Mouse (Mus musculus) hematopoietic stem cell, adult 5-6 weeks (primary cell): Measurements from ENCODE around the gene Ric8b. TPM values are rescaled to one million over a fixed set of nuclear protein-coding genes. Genes with fewer than 3 reads are reported as not detected.
A peak's percentile ranks its signal among the peaks of the same experiment; 100 is the strongest.

ENCODE experiments used
- ATAC-seq, 2 experiments: fragments of 125-278 bp in 1 of 2; replicated peaks in 1 of 2; 2 replicates each; pipeline ENCODE4 v1.8.0; 2016 to 2017; ENCODE audit warnings: inconsistent platforms in 2 of 2, mild to moderate bottlenecking in 2 of 2, moderate number of reproducible peaks in 2 of 2, low read depth in 1 of 2, moderate TSS enrichment in 1 of 2; ENCODE audit not compliant: low FRiP score in 2 of 2, poor library complexity in 2 of 2, severe bottlenecking in 2 of 2, insufficient read depth in 1 of 2, low TSS enrichment in 1 of 2
- total RNA-seq: library from RNA; stranded (forward); fragments of 172-1452, 232-1000 nt; gene quantifications from 2 replicates; pipeline ENCODE4 v1.2.3, GENCODE M21; 2017

Ric8b gene
- 24.6 and 27.2 TPM in 2 replicates for total RNA-seq

DNA sequence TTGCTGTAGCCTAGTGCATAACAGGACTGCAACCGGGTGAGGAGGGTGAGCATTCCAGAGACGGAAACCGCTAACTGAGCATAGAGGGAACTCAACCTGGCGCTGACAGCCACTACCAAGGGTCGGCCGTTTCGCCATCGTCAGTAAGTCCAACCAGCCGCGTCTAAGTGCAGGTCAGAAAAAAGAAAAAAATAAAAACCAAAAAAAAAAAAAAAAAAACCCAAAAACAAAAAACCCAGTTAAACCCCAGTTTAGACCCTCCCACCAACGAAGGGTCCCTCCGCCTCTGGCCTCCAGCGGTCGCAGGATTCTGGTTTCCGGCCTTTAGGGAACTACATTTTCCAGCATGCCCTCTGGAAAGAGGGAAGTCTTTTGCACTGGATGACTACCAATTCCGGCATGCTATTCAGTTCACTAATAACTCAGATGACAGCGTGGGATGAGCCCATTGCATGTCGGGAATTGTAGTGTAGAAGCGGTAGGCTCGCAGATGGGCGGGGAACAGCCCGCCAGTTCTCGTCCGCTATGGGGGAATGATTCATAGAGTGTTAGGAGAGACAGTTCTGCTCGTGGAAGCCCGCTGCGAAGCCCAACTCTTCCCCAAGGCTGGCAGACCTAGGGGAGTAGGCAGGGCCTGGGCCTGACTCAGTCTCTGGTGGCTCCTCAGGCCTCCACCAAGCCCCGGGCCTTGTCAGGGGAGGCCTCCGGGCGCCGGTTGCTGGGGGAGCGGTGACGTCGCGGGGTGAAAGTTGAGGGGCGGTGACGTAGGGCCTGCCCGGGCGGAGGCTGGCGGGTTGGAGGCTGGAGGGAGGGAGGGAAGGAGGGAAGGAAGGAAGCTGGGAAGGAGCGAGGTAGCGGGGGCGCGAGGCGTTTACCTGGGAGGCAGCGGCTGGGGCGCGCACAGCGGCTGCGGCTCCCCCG is at the start of gene Ric8b:
Gene Ric8b (plus strand): TSS at position 807 of the 921 bp plus-strand sequence.
- peak; percentile 95 to 97 for ATAC-seq

GRCm38 (mm10) chr10:84871285-84871684 is 46.1 kb upstream of the Ric8b start:
- no peak for ATAC-seq

GRCm38 (mm10) chr10:84871921-84872320 is 45.5 kb upstream of the Ric8b start:
- ATAC-seq = no peak

DNA sequence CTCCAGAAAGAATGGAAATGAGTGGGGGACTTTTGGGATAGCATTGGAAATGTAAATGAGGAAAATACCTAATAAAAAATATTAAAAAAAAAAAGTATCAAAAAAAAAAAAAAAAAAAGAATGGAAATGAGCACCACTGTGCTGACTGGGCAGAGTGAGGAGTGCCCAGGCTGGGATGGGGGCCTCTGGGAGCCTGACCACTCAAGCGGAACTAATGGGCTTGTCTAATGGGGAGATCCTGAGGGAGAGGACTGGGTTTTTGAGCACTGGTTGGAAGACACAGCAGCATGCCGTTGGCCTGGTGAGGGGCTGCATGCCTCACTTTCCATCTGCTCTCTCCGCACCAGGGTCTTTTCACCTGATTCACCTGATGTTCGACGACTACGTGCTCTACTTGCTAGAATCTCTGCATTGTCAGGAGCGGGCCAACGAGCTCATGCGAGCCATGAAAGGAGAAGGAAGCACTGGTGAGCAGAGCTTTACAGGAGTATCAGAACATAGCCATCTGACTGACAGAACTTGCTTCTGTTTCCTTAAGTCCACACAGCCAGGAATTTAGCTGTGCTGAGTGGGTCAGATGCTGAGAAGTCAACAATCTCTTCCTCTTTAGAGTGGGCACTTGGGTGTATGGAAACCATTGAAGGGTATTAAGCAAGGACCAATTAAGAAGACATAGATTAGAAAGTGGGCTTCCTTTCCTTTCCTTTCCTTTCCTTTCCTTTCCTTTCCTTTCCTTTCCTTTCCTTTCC is 37.4 kb upstream of the Ric8b start:
- ATAC-seq = no peak

- no peak for ATAC-seq
Measured at GRCm38 (mm10) chr10:84882528-84882927, 34.9 kb upstream of the Ric8b start.

GRCm38 (mm10) chr10:84885341-84885884 is 32.0 kb upstream of the Ric8b start:
- ATAC-seq = no peak

GRCm38 (mm10) chr10:84886221-84886627 is 31.2 kb upstream of the Ric8b start:
- peak; percentile 27 to 47; a peak in 1 of 4 replicates for ATAC-seq

DNA sequence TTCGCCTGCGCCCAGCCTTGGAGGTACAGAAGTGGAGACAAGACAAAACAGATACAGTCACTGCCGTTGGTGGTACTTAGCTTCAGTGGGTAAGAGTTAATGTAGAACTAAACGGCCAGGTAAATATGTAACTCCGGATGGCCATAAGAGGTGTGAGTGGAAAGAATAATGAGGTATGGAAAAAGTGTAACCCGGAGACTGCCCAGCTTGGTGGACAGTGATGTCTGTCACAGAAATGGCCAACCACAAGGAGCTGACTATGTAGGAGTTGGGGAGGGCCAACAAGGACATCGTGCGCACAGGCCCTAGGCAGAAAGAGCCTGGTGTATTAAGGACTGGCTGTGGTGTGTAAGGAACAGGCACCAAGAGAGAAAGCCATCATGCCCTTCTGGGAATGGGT is 30.6 kb upstream of the Ric8b start:
- ATAC-seq = no peak

- ATAC-seq = no peak
Measured at GRCm38 (mm10) chr10:84889096-84889846, 28.1 kb upstream of the Ric8b start.

- no peak for ATAC-seq
Measured at GRCm38 (mm10) chr10:84895810-84896358, 21.5 kb upstream of the Ric8b start.

DNA sequence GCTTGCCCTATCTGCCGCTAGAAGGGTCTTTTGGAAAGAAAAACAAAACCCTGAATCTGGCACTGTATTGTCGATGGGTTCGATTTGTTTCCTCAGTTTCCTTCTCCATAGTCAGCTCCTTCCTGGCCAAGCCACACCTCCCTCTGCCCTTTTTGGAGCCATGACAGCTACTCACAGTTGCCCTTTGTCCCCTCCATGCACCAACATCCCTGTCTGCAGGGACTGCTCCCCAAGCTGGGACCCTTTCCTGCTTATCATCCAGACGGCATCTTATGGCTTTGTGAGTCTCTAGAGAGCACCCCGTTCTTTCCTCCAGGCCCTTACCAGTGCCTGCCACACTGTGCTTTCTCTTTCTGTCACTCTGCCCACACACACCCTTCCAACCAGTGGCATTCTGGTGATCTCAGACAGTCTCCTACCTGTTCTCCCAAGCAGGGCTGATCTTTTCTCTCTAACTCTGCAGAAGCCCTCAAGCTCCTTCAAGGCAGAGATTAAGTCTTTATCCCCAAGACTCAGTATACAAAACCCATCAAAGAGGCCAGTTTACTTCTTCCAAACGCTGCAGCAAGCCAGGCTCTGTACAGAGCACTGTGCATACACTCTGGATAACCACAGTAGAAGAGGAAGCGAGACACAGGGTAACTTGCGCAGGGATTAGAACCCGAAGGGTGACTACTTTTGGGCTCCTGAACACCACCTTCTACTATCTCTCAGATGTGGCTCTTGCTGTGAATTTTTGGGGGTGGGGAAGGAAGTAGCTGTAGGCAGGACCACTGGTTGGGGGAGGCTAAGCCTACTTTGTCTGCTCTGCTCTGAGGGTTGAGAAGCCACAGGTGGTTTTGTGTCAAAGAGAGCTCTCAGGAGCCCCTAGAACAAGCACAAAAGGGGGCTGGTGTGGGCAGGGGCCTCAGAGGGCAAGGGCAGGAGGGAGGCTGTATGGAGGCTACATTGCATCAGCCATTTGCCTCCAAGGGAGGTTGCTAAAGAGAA is 20.2 kb upstream of the Ric8b start:
- ATAC-seq = peak; percentile 29 to 37; a peak in 1 of 4 replicates

GRCm38 (mm10) chr10:84898144-84898979 is 19.1 kb upstream of the Ric8b start:
- ATAC-seq = peak; percentile 9 to 37; a peak in 1 of 4 replicates

GRCm38 (mm10) chr10:84901676-84902075 is 15.7 kb upstream of the Ric8b start:
- no peak for ATAC-seq

DNA sequence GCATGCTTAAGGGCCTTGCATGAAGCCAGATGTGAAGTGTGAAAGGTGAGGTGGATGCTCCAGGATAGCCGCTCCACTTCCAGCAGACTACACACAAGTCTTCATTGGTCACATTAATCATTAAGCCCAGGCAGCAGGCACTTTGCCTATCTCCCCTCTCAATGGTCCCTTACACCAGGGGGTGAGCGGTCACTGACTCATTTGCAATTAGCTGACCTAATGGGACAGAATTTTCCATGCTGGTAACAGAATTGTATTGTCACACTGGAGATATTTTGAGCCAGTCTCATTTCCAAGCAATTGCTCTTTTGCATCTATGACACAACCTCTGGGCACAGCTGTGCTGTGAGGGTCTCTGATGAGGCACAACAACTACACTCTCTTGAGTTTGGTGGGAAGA is 15.2 kb upstream of the Ric8b start:
- no peak for ATAC-seq

GRCm38 (mm10) chr10:84903307-84903706 is 14.1 kb upstream of the Ric8b start:
- no peak for ATAC-seq
